Mouse (Mus musculus) neural tube, embryonic 13.5 days (tissue): ENCODE data around the gene Timm10b. TPM values are rescaled to one million over a fixed set of nuclear protein-coding genes. Genes with fewer than 3 reads are reported as not detected.

Source experiments
- ATAC-seq: fragments of 200-750 bp; cut with Nextera tagmentation; 2 replicates; pipeline ENCODE4 v1.8.0; 2017; ENCODE audit warnings: low read depth, mild to moderate bottlenecking, moderate TSS enrichment, moderate library complexity
- H3K27ac ChIP-seq: fragments of 300-500 bp; sonication (generic); replicated peaks from 2 replicates; pipeline ENCODE4 v1.5.1; 2015; ENCODE audit warnings: moderate library complexity, mild to moderate bottlenecking, inconsistent platforms
- H3K27me3 ChIP-seq: fragments of 300-500 bp; sonication (generic); 2 replicates; pipeline ENCODE4 v1.6.1; 2015; ENCODE audit warnings: mild to moderate bottlenecking, inconsistent platforms
- H3K36me3 ChIP-seq: fragments of 300-500 bp; sonication (generic); 2 replicates; pipeline ENCODE4 v1.6.1; 2015; ENCODE audit warnings: mild to moderate bottlenecking, inconsistent platforms
- H3K4me1 ChIP-seq: fragments of 300-500 bp; sonication (generic); replicated peaks from 2 replicates; pipeline ENCODE4 v1.6.1; 2015; ENCODE audit warnings: inconsistent platforms
- H3K4me2 ChIP-seq: fragments of 300-500 bp; sonication (generic); 2 replicates; pipeline ENCODE4 v1.6.1; 2015; ENCODE audit warnings: inconsistent platforms, mild to moderate bottlenecking, moderate library complexity
- H3K4me3 ChIP-seq: fragments of 300-500 bp; sonication (generic); 2 replicates; pipeline ENCODE4 v1.5.1; 2015; ENCODE audit warnings: mild to moderate bottlenecking, inconsistent platforms
- H3K9ac ChIP-seq: fragments of 300-500 bp; sonication (generic); 2 replicates; pipeline ENCODE4 v1.6.1; 2015; ENCODE audit warnings: moderate library complexity, mild to moderate bottlenecking, inconsistent platforms
- H3K9me3 ChIP-seq: fragments of 300-500 bp; sonication (generic); 2 replicates; pipeline ENCODE4 v1.6.1; 2016; ENCODE audit warnings: inconsistent platforms
- WGBS: fragments of 180-500 bp; shearing (Covaris S2); methylation state at CpG from one replicate; pipeline ENCODE4 v1.1.7; 2015; 5-methylcytosine and 5-hydroxymethylcytosine counted together
- polyA plus RNA-seq: library from polyadenylated mRNA; unstranded; fragments of >200 nt; fragmentation: Nextera tagmentation; extraction: Ambion mirVana; gene quantifications from 2 replicates; pipeline ENCODE4 v1.2.1, GENCODE M21; 2015

The Timm10b gene
- polyA plus RNA-seq, 1 experiment from 2014 or later: 168 TPM

DNA sequence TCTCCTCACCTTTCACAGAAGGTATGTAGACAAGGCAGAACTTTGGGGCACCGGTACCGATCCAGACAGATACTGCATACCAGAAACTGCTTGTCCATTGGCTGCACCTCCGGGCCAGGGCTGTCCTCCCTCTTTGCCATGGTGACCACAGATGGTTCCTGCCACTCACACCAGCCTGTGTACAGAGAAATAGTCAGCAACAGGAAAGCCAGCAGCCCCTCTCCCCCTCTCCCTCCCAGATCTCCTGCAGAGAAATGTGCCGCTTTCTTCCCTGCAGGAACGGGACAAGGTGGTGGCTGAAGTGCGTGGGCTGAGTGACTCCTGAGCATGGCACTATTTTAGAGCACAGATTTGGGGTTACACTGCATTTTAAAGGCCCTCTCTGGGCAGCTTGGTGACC is 14.5 kb upstream of the Timm10b start:
- WGBS: 81% methylated on average over 6 of the region's 6 CpGs
- no peak for ATAC-seq

GRCm38 (mm10) chr7:105628633-105629032 is 11.2 kb upstream of the Timm10b start:
- peak overlapping the region; percentile 11; the same call in 1 of the 2 replicates for H3K4me2 ChIP-seq
- H3K36me3 ChIP-seq: peaks cover 20% of the 10 kb centered on the region
- peaks cover 49% of the 10 kb centered on the region for H3K4me1 ChIP-seq
- H3K27me3 ChIP-seq: no peaks in the 10 kb centered on the region
- 29% methylated on average over 3 of the region's 3 CpGs for WGBS
- H3K9me3 ChIP-seq: no peaks in the 10 kb centered on the region
- ATAC-seq: peak; percentile 15; the same call in 1 of the 2 replicates
- H3K9ac ChIP-seq: 0 out of 2 replicates have a peak overlapping the region, but pooled peaks have one; percentile 1
- H3K27ac ChIP-seq: peak overlapping the region; percentile 73
- no peak overlapping the region for H3K4me3 ChIP-seq

More for the DNA sequence above, 14.5 kb upstream of the Timm10b start:
- no peak overlapping the region for H3K9ac ChIP-seq
- H3K4me3 ChIP-seq: no peak overlapping the region
- no peaks in the 10 kb centered on the region for H3K27me3 ChIP-seq
- H3K9me3 ChIP-seq: no peaks in the 10 kb centered on the region
- peaks cover 53% of the 10 kb centered on the region for H3K36me3 ChIP-seq
- H3K4me2 ChIP-seq: no peak overlapping the region
- no peak overlapping the region for H3K27ac ChIP-seq
- peaks cover 23% of the 10 kb centered on the region for H3K4me1 ChIP-seq

- peak overlapping the region; percentile 86 for H3K4me3 ChIP-seq
- WGBS: 23% methylated on average over 4 of the region's 4 CpGs
- H3K4me2 ChIP-seq: peak overlapping the region; percentile 86
- peaks cover 75% of the 10 kb centered on the region for H3K4me1 ChIP-seq
- ATAC-seq: peak; percentile 25
- H3K27ac ChIP-seq: peak overlapping the region; percentile 93
- peaks cover 21% of the 10 kb centered on the region for H3K36me3 ChIP-seq
- no peaks in the 10 kb centered on the region for H3K27me3 ChIP-seq
- H3K9me3 ChIP-seq: no peaks in the 10 kb centered on the region
- peak overlapping the region; percentile 95 for H3K9ac ChIP-seq
Measured at GRCm38 (mm10) chr7:105632551-105632972, 7.3 kb upstream of the Timm10b start.

GRCm38 (mm10) chr7:105633127-105633800 is 6.6 kb upstream of the Timm10b start, which contains the start of gene Trim3:
TSS of gene Trim3 (minus strand) at chr7:105633571.
- WGBS: under 1% methylated on average over 67 of the region's 71 CpGs
- peaks cover 72% of the 10 kb centered on the region for H3K4me1 ChIP-seq
- peak; percentile 86 for ATAC-seq
- H3K4me3 ChIP-seq: peak within 1 kb of the TSS; percentile 86
- peak within 1 kb of the TSS; percentile 86 for H3K4me2 ChIP-seq
- no peaks in the 10 kb centered on the region for H3K27me3 ChIP-seq
- H3K9ac ChIP-seq: peak within 1 kb of the TSS; percentile 95
- H3K9me3 ChIP-seq: no peaks in the 10 kb centered on the region
- peak within 1 kb of the TSS; percentile 93 for H3K27ac ChIP-seq
- H3K36me3 ChIP-seq: peaks cover 28% of the 10 kb centered on the region

GRCm38 (mm10) chr7:105633801-105634135 is 6.1 kb upstream of the Timm10b start:
- H3K4me3 ChIP-seq: peak overlapping the region; percentile 86
- peak overlapping the region; percentile 93 for H3K27ac ChIP-seq
- peak overlapping the region; percentile 86 for H3K4me2 ChIP-seq
- no peaks in the 10 kb centered on the region for H3K9me3 ChIP-seq
- H3K27me3 ChIP-seq: no peaks in the 10 kb centered on the region
- H3K36me3 ChIP-seq: peaks cover 33% of the 10 kb centered on the region
- H3K9ac ChIP-seq: peak overlapping the region; percentile 95
- no peak; the same call in 1 of the 2 replicates for ATAC-seq
- H3K4me1 ChIP-seq: peaks cover 71% of the 10 kb centered on the region
- 4% methylated on average over 10 of the region's 10 CpGs for WGBS

GRCm38 (mm10) chr7:105634272-105634920 is 5.5 kb upstream of the Timm10b start:
- Histone ChIP-seq H3K4me3 (peak overlapping the region; percentile 86), H3K4me2 (peak overlapping the region; percentile 86), H3K27me3 (no peaks in the 10 kb centered on the region), H3K9me3 (no peaks in the 10 kb centered on the region), H3K36me3 (peaks cover 34% of the 10 kb centered on the region), H3K27ac (peak overlapping the region; percentile 93), H3K4me1 (peaks cover 71% of the 10 kb centered on the region), H3K9ac (peak overlapping the region; percentile 95)
- WGBS: 39% methylated on average over 9 of the region's 9 CpGs
- peak; percentile 23 for ATAC-seq

GRCm38 (mm10) chr7:105635726-105636125 is 4.1 kb upstream of the Timm10b start:
- no peak overlapping the region for H3K4me3 ChIP-seq
- H3K36me3 ChIP-seq: peaks cover 34% of the 10 kb centered on the region
- ATAC-seq: no peak
- 98% methylated on average over 2 of the region's 2 CpGs for WGBS
- H3K9ac ChIP-seq: no peak overlapping the region
- H3K27ac ChIP-seq: peak overlapping the region; percentile 93
- H3K4me2 ChIP-seq: no peak overlapping the region
- no peaks in the 10 kb centered on the region for H3K27me3 ChIP-seq
- peaks cover 65% of the 10 kb centered on the region for H3K4me1 ChIP-seq
- no peaks in the 10 kb centered on the region for H3K9me3 ChIP-seq

DNA sequence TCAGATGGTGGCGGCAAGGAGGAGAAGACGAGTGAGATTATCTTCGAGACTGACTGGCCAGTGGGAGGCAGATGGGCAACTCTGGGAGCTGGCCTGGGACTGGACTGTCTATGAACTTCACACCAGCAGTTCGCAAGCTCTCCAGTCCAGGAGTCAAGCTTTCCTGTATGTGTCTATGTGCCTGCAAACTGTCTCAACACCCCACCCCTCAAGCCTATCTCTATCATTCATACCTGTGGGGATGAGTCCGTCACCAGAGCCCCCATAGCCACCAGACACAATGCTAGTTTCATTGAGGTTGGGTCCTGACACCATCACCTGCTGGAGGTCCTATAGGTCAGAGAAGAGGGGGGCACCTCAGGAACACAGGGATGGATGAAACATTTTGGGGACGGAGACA is 1.1 kb upstream of the Timm10b start:
- 94% methylated on average over 6 of the region's 6 CpGs for WGBS
- Histone ChIP-seq H3K4me2 (peak overlapping the region; percentile 88), H3K9ac (peak overlapping the region; percentile 91; the same call in 1 of the 2 replicates), H3K9me3 (no peaks in the 10 kb centered on the region), H3K4me1 (peaks cover 57% of the 10 kb centered on the region), H3K27ac (no peak overlapping the region), H3K27me3 (no peaks in the 10 kb centered on the region), H3K4me3 (no peak overlapping the region), H3K36me3 (peaks cover 39% of the 10 kb centered on the region)
- ATAC-seq: no peak

- H3K27ac ChIP-seq: no peak overlapping the region
- H3K4me3 ChIP-seq: peak overlapping the region; percentile 71
- H3K27me3 ChIP-seq: no peaks in the 10 kb centered on the region
- H3K4me2 ChIP-seq: peak overlapping the region; percentile 88
- no peaks in the 10 kb centered on the region for H3K9me3 ChIP-seq
- ATAC-seq: no peak
- H3K36me3 ChIP-seq: peaks cover 39% of the 10 kb centered on the region
- H3K4me1 ChIP-seq: peaks cover 52% of the 10 kb centered on the region
- WGBS: 77% methylated on average over 9 of the region's 9 CpGs
- peak overlapping the region; percentile 91 for H3K9ac ChIP-seq
Measured at GRCm38 (mm10) chr7:105639304-105639703, 552 bp upstream of the Timm10b start.

DNA sequence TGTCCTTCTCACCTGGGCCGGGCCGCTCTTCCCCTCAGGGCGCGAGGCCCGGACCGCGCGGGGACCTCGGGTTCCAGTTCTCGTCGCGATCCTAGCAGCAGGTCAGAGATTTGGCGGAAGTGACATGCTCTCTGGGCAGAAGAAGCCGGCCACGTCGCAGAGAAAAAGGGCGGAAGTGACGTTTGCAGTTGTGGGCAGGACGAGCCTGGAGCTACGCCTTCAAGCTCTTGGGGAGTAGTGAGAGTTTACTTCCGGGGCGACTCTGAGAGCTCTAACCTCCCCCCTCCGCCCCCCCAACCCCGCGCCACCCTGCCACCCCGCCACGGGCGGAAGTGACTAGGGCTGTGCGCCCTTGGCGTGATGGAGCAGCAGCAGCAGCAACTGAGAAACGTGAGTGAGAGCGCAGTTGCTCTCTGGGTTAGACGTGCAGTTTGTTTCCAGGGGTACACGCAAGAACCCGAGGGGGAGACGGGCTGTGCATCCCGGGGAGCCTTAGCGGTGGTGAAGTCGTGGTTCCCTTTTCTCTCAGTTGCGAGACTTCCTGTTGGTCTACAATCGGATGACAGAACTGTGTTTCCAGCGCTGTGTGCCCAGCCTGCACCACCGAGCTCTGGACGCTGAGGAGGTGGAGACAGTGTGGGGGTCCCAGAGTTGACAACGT is 507 bp downstream of the Timm10b start, which contains the start of the genes Arfip2 and Gm45799:
Gene Arfip2, minus strand, starts transcription at position 184 of the 661 bp plus-strand sequence.
Gene Gm45799, plus strand, starts transcription at position 320 of the 661 bp plus-strand sequence.
- Histone ChIP-seq H3K4me2 (peak within 1 kb of the TSS; percentile 88), H3K27ac (peak within 1 kb of the TSS; percentile 88), H3K9me3 (no peaks in the 10 kb centered on the region), H3K4me1 (peaks cover 41% of the 10 kb centered on the region), H3K27me3 (no peaks in the 10 kb centered on the region), H3K9ac (peak within 1 kb of the TSS; percentile 91), H3K4me3 (peak within 1 kb of the TSS; percentile 71), H3K36me3 (peaks cover 44% of the 10 kb centered on the region)
- under 1% methylated on average over 42 of the region's 45 CpGs for WGBS
- ATAC-seq: peak; percentile 97

DNA sequence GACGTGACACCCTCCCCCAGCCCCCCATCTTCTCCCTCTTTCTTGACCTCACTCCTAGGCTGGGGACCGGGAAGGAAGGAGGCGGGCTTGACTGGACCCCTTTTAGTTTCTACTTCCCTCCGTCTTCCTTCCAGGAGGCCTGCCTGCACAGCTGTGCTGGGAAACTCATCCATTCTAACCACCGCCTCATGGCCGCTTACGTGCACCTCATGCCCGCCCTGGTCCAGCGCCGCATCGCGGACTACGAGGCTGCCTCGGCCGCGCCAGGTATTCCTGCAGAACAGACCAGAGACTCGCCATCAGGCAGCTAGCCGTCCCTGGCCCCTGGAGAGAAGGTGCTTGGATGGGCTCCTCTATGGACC is 1.0 kb downstream of the Timm10b start:
- no peak; the same call in 1 of the 2 replicates for ATAC-seq
- peaks cover 36% of the 10 kb centered on the region for H3K4me1 ChIP-seq
- peak overlapping the region; percentile 71 for H3K4me3 ChIP-seq
- H3K27ac ChIP-seq: peak overlapping the region; percentile 88
- H3K9ac ChIP-seq: peak overlapping the region; percentile 91
- under 1% methylated on average over 18 of the region's 18 CpGs for WGBS
- H3K4me2 ChIP-seq: peak overlapping the region; percentile 88
- no peaks in the 10 kb centered on the region for H3K9me3 ChIP-seq
- no peaks in the 10 kb centered on the region for H3K27me3 ChIP-seq
- peaks cover 43% of the 10 kb centered on the region for H3K36me3 ChIP-seq

- Histone ChIP-seq H3K4me3 (peak overlapping the region; percentile 71), H3K27me3 (no peaks in the 10 kb centered on the region), H3K9ac (peak overlapping the region; percentile 91), H3K9me3 (no peaks in the 10 kb centered on the region), H3K4me2 (peak overlapping the region; percentile 88), H3K27ac (peak overlapping the region; percentile 38; the same call in 1 of the 2 replicates), H3K4me1 (peaks cover 32% of the 10 kb centered on the region), H3K36me3 (peaks cover 36% of the 10 kb centered on the region)
- 38% methylated on average over 3 of the region's 3 CpGs for WGBS
- no peak for ATAC-seq
Measured at GRCm38 (mm10) chr7:105641936-105642335, 2.1 kb downstream of the Timm10b start.
